Mouse (Mus musculus) limb, embryonic 10.5 days (tissue): ENCODE data around the gene Olfr196. TPM values are rescaled to one million over a fixed set of nuclear protein-coding genes. Genes with fewer than 3 reads are reported as not detected.
"Not testable (repeated sequence)": the region's sequence is repeated elsewhere in the genome, so short reads cannot be mapped to it uniquely, and the experiment has no call there.

ENCODE experiments used
- DNase-seq: peaks from one replicate; pipeline ENCODE4 v3.0.0-alpha.2; 2017; ENCODE audit warnings: low spot score
- H3K27ac ChIP-seq: fragments of 300-500 bp; sonication (generic); 2 replicates; pipeline ENCODE4 v1.5.1; 2016; ENCODE audit warnings: mild to moderate bottlenecking
- H3K27me3 ChIP-seq: fragments of 300-500 bp; sonication (generic); 2 replicates; pipeline ENCODE4 v1.6.1; 2016; ENCODE audit warnings: low read depth, mild to moderate bottlenecking; ENCODE audit not compliant: poor library complexity, severe bottlenecking
- H3K36me3 ChIP-seq: fragments of 300-500 bp; sonication (generic); 2 replicates; pipeline ENCODE4 v1.6.1; 2016; ENCODE audit warnings: mild to moderate bottlenecking, moderate library complexity
- H3K4me1 ChIP-seq: fragments of 300-500 bp; sonication (generic); 2 replicates; pipeline ENCODE4 v1.6.1; 2016
- H3K4me3 ChIP-seq: fragments of 300-500 bp; sonication (generic); 2 replicates; pipeline ENCODE4 v1.5.1; 2016; ENCODE audit warnings: mild to moderate bottlenecking, moderate library complexity
- H3K9me3 ChIP-seq: fragments of 300-500 bp; sonication (generic); replicated peaks from 2 replicates; pipeline ENCODE4 v1.6.1; 2016; ENCODE audit warnings: mild to moderate bottlenecking
- WGBS: fragments of 180-500 bp; shearing (Covaris S2); methylation state at CpG from one replicate; pipeline ENCODE4 v1.1.7; 2016; 5-methylcytosine and 5-hydroxymethylcytosine counted together
- polyA plus RNA-seq: library from polyadenylated mRNA; unstranded; fragments of >200 nt; fragmentation: Nextera tagmentation; extraction: Ambion mirVana; gene quantifications from 2 replicates; pipeline ENCODE4 v1.2.1, GENCODE M21; 2016

Olfr196 gene
- polyA plus RNA-seq, result not detected in 2 replicates

DNA sequence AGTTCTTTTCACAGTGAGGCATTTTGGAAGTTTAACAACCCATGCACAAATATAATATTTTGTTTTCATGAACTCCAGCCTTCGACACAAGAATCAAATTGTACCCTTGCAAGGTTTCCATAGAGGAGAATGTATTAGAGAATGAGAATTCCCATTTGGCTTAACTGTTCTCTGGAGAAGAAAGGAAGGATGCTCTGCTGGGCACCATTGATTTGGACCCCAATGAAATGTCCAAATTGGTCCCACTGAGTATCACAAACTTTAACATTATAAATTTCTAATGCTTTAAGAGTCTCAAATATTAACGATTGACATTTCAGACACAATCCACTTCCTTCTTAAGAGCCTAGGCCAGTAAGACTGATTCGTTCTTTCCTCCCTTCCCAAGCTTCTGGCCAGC lies at the start of gene Olfr196:
Olfr196 (minus strand) TSS at position 101 of the 400 bp plus-strand sequence.
- Histone ChIP-seq H3K4me3 (no peak within 1 kb of the TSS), H3K4me1 (no peaks in the 10 kb centered on the region), H3K9me3 (no peaks in the 10 kb centered on the region), H3K36me3 (no peaks in the 10 kb centered on the region), H3K27ac (no peak within 1 kb of the TSS), H3K27me3 (no peaks in the 10 kb centered on the region)
- no peak for DNase-seq
- WGBS, result 81% methylated on average over 3 of the region's 3 CpGs

DNA sequence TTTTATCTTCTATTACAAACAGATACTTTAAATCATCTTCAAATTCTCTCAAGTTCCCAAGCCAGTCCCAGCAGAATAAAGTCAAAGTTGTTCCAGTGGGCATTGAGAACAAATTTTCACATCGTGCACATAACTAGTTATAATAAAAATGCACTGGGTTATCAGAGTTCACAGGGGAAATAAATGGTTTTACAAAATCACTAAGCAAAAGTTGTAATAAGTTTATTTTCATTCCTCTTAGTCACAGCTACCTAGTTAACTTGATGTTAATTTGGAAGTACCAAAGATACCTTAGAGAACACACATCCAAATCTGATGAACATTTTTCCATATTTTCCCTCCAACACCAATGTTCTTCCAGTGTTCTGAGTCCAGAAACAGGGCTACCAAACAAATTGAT lies 49.4 kb upstream of the Olfr196 start, which contains the start of gene Olfr199:
Olfr199 (minus strand) TSS at position 101 of the 400 bp plus-strand sequence.
- H3K4me1 ChIP-seq, H3K4me3 ChIP-seq, H3K27ac ChIP-seq, H3K9me3 ChIP-seq, H3K36me3 ChIP-seq, DNase-seq, H3K27me3 ChIP-seq: not testable (repeated sequence)
- WGBS, result 86% methylated on average over 1 of the region's 1 CpGs

DNA sequence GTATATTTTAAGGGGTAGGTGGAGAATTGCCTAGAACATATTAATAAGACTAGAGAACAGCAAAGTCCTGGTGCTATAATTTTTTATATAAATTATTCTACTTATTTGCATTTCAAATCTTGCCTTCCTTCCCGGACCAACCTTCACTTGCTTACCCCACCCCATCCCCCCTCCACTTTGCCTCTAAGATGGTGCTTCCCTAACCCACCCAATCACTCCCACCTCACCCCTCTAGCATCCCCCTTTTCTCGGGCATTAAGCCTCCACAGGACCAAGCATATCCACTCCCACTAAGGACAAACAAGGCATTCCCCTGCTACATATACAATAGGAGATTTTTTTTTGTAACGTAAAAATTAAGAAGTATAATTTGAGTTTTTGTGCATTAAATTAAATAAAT lies 47.6 kb upstream of the Olfr196 start:
- H3K9me3 ChIP-seq, H3K4me3 ChIP-seq, DNase-seq, H3K4me1 ChIP-seq, H3K36me3 ChIP-seq, H3K27me3 ChIP-seq, H3K27ac ChIP-seq: not testable (repeated sequence)
- 83% methylated on average over 3 of the region's 3 CpGs for WGBS

DNA sequence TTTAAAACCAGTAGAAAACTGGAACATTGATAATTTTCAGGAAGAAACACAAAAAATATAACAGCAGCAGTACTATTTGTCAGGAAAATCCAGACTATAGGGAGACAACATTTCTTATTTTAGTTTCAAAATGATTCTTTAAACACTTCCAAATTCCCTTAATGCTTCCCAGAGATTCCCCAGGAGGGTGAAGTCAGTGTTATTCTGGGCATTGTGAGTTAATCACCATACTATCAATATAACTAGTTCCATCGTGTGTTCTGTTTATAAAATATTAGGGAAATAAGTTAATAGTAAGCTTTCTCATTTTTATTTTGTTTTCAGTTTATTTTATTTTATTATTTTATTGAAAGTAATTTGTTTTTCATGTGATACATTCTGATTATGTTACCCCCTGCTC lies 33.2 kb upstream of the Olfr196 start, which contains the start of gene Olfr198:
Olfr198 (minus strand) TSS at position 101 of the 400 bp plus-strand sequence.
- H3K4me1 ChIP-seq, DNase-seq, H3K9me3 ChIP-seq, H3K36me3 ChIP-seq, H3K4me3 ChIP-seq, H3K27me3 ChIP-seq, H3K27ac ChIP-seq: not testable (repeated sequence)
- 74% methylated on average over 1 of the region's 1 CpGs for WGBS

DNA sequence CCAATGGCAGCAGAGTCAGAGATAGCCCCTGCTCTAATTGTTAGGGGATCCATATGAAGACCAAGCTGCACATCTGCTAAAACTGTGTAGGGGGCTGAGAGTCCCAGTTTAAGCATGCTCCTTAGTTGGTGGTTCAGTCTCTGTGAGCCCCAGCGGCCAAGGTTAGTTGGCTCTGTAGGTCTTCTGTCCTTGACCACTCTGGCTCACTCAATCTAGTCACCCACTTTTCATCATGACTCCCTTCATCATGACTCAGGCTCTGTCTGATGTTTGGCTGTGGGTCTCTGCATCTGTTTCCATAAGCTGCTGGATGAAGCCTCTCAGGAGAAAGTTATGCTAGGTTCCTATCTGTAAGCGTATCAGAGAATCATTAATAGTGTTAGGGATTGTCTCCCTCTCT lies 18.3 kb downstream of the Olfr196 start:
- Histone ChIP-seq H3K27me3 (no peaks in the 10 kb centered on the region), H3K36me3 (no peaks in the 10 kb centered on the region), H3K4me1 (no peaks in the 10 kb centered on the region), H3K4me3 (no peak overlapping the region), H3K9me3 (no peaks in the 10 kb centered on the region), H3K27ac (no peak overlapping the region)
- 91% methylated on average over 2 of the region's 2 CpGs for WGBS
- DNase-seq, result no peak

GRCm38 (mm10) chr16:59146746-59147145 lies 23.5 kb downstream of the Olfr196 start, which contains the start of gene Olfr195:
Gene Olfr195, plus strand, starts transcription at chr16:59147046.
- WGBS, result 83% methylated on average over 1 of the region's 1 CpGs
- no peaks in the 10 kb centered on the region for H3K27me3 ChIP-seq
- H3K4me3 ChIP-seq, result no peak within 1 kb of the TSS

GRCm38 (mm10) chr16:59141105-59141504 lies 29.1 kb downstream of the Olfr196 start:
- H3K4me1 ChIP-seq, result no peaks in the 10 kb centered on the region
- no peaks in the 10 kb centered on the region for H3K27me3 ChIP-seq
- no peak for DNase-seq
- H3K4me3 ChIP-seq, result no peak overlapping the region
- H3K9me3 ChIP-seq, result no peaks in the 10 kb centered on the region
- no peak overlapping the region for H3K27ac ChIP-seq
- no peaks in the 10 kb centered on the region for H3K36me3 ChIP-seq

More at GRCm38 (mm10) chr16:59146746-59147145, 23.5 kb downstream of the Olfr196 start, which contains the start of gene Olfr195:
- Histone ChIP-seq H3K27ac (no peak within 1 kb of the TSS), H3K36me3 (no peaks in the 10 kb centered on the region), H3K4me1 (no peaks in the 10 kb centered on the region), H3K9me3 (no peaks in the 10 kb centered on the region)
- no peak for DNase-seq

GRCm38 (mm10) chr16:59130740-59131139 lies 39.5 kb downstream of the Olfr196 start:
- no peaks in the 10 kb centered on the region for H3K36me3 ChIP-seq
- no peaks in the 10 kb centered on the region for H3K4me1 ChIP-seq
- DNase-seq, result no peak
- H3K27ac ChIP-seq, result no peak overlapping the region
- WGBS, result 91% methylated on average over 1 of the region's 1 CpGs
- no peaks in the 10 kb centered on the region for H3K27me3 ChIP-seq
- no peak overlapping the region for H3K4me3 ChIP-seq
- no peaks in the 10 kb centered on the region for H3K9me3 ChIP-seq

DNA sequence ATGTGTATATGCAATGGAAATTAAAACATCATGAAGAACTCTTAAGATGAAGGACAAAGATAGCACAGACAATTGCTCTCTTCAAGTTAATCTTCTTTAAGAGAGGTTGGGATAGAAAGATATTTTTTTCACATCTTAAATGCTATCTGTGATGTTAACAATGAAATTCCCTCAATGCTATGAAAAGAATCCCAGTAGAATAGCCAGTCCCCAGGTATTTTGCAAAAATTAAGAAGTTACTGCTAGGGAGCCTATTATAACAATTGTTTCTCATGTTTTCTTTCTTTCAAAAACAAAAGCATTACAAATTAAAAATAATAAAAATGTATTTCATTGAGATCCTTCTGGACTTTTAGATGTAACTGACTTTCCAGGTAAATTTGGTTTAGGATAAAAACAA lies 49.3 kb downstream of the Olfr196 start, which contains the start of gene Olfr194:
Olfr194 (minus strand) TSS at position 101 of the 400 bp plus-strand sequence.
- Histone ChIP-seq H3K4me1 (no peaks in the 10 kb centered on the region), H3K9me3 (no peaks in the 10 kb centered on the region), H3K27me3 (no peaks in the 10 kb centered on the region), H3K27ac (no peak within 1 kb of the TSS), H3K36me3 (no peaks in the 10 kb centered on the region), H3K4me3 (no peak within 1 kb of the TSS)
- no peak for DNase-seq

Other genes with a start within 250 kb of the Olfr196 start
- not detected in 2 replicates for gene Olfr181, start 241.7 kb downstream of the Olfr196 start, polyA plus RNA-seq
- not detected in 2 replicates for gene Olfr180, start 241.1 kb downstream of the Olfr196 start, polyA plus RNA-seq
- gene Olfr183, start 175.1 kb downstream of the Olfr196 start, polyA plus RNA-seq, result not detected in 2 replicates
- gene Olfr186, start 140.2 kb downstream of the Olfr196 start, polyA plus RNA-seq, result not detected in 2 replicates
- not detected in 2 replicates for gene Olfr187, start 130.7 kb downstream of the Olfr196 start, polyA plus RNA-seq
- gene Olfr190, start 92.4 kb downstream of the Olfr196 start, polyA plus RNA-seq, result not detected in 2 replicates
- not detected in 2 replicates for gene Olfr191, start 80.6 kb downstream of the Olfr196 start, polyA plus RNA-seq
- gene Olfr193, start 58.6 kb downstream of the Olfr196 start, polyA plus RNA-seq, result not detected in 2 replicates
- gene Olfr194, start 49.4 kb downstream of the Olfr196 start, polyA plus RNA-seq, result not detected in 2 replicates
- not detected in 2 replicates for gene Olfr195, start 23.4 kb downstream of the Olfr196 start, polyA plus RNA-seq
- gene Olfr198, start 33.1 kb upstream of the Olfr196 start, polyA plus RNA-seq, result not detected in 2 replicates
- not detected in 2 replicates for gene Olfr199, start 49.3 kb upstream of the Olfr196 start, polyA plus RNA-seq
- gene Olfr201, start 102.2 kb upstream of the Olfr196 start, polyA plus RNA-seq, result not detected in 2 replicates
- gene Olfr202, start 116.3 kb upstream of the Olfr196 start, polyA plus RNA-seq, result not detected in 2 replicates
- gene Olfr203, start 128.4 kb upstream of the Olfr196 start, polyA plus RNA-seq, result not detected in 2 replicates
- gene Olfr204, start 147.8 kb upstream of the Olfr196 start, polyA plus RNA-seq, result not detected in 2 replicates
- not detected in 2 replicates for gene Olfr205, start 160.7 kb upstream of the Olfr196 start, polyA plus RNA-seq
- gene Olfr206, start 178.8 kb upstream of the Olfr196 start, polyA plus RNA-seq, result not detected in 2 replicates
- gene Olfr209, start 193.5 kb upstream of the Olfr196 start, polyA plus RNA-seq, result not detected in 2 replicates
- gene Gabrr3, start 236.9 kb upstream of the Olfr196 start, polyA plus RNA-seq, result 0.11 and 0.19 TPM in 2 replicates